Mouse (Mus musculus): Measurements from ENCODE around the gene Tnrc6a. TPM values are rescaled to one million over a fixed set of nuclear protein-coding genes. Genes with fewer than 3 reads are reported as not detected.

Gene Tnrc6a
- total RNA-seq, 1 experiment = 46.6 TPM

DNA sequence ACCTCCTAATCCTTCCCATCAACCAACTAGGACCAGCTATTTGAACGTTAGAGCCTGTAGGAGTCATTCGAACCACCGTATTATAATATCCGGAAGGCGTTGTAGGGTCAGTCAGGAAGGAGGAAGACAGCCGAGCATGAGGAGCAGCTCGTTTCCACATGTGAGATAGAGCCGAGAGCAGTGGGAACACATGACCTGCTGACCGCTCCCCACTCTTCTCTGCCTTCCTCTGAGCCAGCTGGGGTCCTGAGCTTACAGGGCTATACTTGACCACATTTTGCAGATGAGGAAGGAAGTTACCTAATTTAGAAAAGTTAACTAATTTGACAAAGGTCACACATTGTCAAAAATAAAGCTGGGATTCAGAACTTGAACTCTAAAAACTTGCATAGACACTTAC lies 25.2 kb downstream of the Tnrc6a start:
- H3K27ac ChIP-seq (ENCODE audit: insufficient read depth, low read depth, low read length, poor library complexity, severe bottlenecking) = no peak overlapping the region
- no peaks in the 10 kb centered on the region for H3K9me3 ChIP-seq (ENCODE audit: control insufficient read depth, insufficient read depth, low read depth, low read length)
- no peaks in the 10 kb centered on the region for H3K4me1 ChIP-seq (ENCODE audit: control insufficient read depth in 2 of 2, insufficient read depth in 2 of 2, low read length in 2 of 2, poor library complexity in 1 of 2)
- TF ChIP-seq CHD2 (IDR thresholded peaks at IDR 0.05; ENCODE audit: low read depth, low read length) (no peak), ZNF384 (IDR thresholded peaks at IDR 0.05; ENCODE audit: low read depth, low read length) (no peak), ZC3H11A (IDR thresholded peaks at IDR 0.05; ENCODE audit: borderline replicate concordance, low read depth, low read length) (no peak), MAFK (IDR thresholded peaks at IDR 0.05; ENCODE audit: insufficient read depth, low read depth, low read length) (no peak), HCFC1 (IDR thresholded peaks at IDR 0.05; ENCODE audit: borderline replicate concordance, insufficient read depth, low read length) (no peak)
- DNase-seq (ENCODE audit: low read depth, low spot score) = no peak
- in situ Hi-C loops (cut with MboI; ENCODE audit: low sequenced_read_pairs in 2 of 2, unreplicated experiment in 2 of 2) = no loop called here
- H3K9ac ChIP-seq (ENCODE audit: insufficient read depth, low read depth, low read length, poor library complexity, severe bottlenecking) = no peak overlapping the region
- peaks cover 2% of the 10 kb centered on the region for H3K36me3 ChIP-seq (ENCODE audit: control insufficient read depth, insufficient read depth, low read length, poor library complexity, severe bottlenecking)
- H3K4me3 ChIP-seq (ENCODE audit: insufficient read depth in 1 of 2, low read depth in 1 of 2, low read length in 2 of 2, poor library complexity in 1 of 2, severe bottlenecking in 1 of 2) = no peak overlapping the region

DNA sequence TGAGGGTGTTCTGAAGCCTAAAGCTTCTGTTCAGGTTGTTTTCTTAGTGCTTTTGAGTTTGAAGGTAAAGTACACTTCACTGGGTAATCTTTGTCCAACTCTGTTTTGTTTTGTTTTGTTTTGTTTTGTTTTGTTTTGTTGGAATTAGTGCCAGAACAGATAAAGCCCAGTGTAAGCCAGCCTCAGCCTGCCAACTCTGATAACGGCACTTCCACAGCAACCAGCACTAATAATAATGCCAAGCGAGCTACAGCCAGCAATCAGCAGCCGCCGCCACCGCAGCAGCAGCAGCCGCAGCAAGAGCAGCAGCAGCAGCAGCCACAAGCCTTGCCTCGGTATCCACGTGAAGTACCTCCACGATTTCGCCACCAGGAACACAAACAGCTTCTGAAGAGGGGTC lies 38.7 kb downstream of the Tnrc6a start:
- no peak overlapping the region for H3K27ac ChIP-seq (ENCODE audit: insufficient read depth, low read depth, low read length, poor library complexity, severe bottlenecking)
- in situ Hi-C loops (cut with MboI; ENCODE audit: low sequenced_read_pairs in 2 of 2, unreplicated experiment in 2 of 2) = no loop called here
- H3K9me3 ChIP-seq (ENCODE audit: control insufficient read depth, insufficient read depth, low read depth, low read length) = no peaks in the 10 kb centered on the region
- no peak overlapping the region for H3K4me3 ChIP-seq (ENCODE audit: insufficient read depth in 1 of 2, low read depth in 1 of 2, low read length in 2 of 2, poor library complexity in 1 of 2, severe bottlenecking in 1 of 2)
- no peak for TF ChIP-seq CHD2 (IDR thresholded peaks at IDR 0.05; ENCODE audit: low read depth, low read length)
- TF ChIP-seq HCFC1 (IDR thresholded peaks at IDR 0.05; ENCODE audit: borderline replicate concordance, insufficient read depth, low read length) = no peak
- TF ChIP-seq ZNF384 (IDR thresholded peaks at IDR 0.05; ENCODE audit: low read depth, low read length) = no peak
- TF ChIP-seq MAFK (IDR thresholded peaks at IDR 0.05; ENCODE audit: insufficient read depth, low read depth, low read length) = no peak
- no peak for TF ChIP-seq ZC3H11A (IDR thresholded peaks at IDR 0.05; ENCODE audit: borderline replicate concordance, low read depth, low read length)
- no peak for DNase-seq (ENCODE audit: low read depth, low spot score)
- H3K4me1 ChIP-seq (ENCODE audit: control insufficient read depth in 2 of 2, insufficient read depth in 2 of 2, low read length in 2 of 2, poor library complexity in 1 of 2) = no peaks in the 10 kb centered on the region
- peaks cover 8% of the 10 kb centered on the region for H3K36me3 ChIP-seq (ENCODE audit: control insufficient read depth, insufficient read depth, low read length, poor library complexity, severe bottlenecking)
- no peak overlapping the region for H3K9ac ChIP-seq (ENCODE audit: insufficient read depth, low read depth, low read length, poor library complexity, severe bottlenecking)

GRCm38 (mm10) chr7:123167436-123167835 lies 43.8 kb downstream of the Tnrc6a start:
- TF ChIP-seq ZC3H11A (IDR thresholded peaks at IDR 0.05; ENCODE audit: borderline replicate concordance, low read depth, low read length) (no peak), MAFK (IDR thresholded peaks at IDR 0.05; ENCODE audit: insufficient read depth, low read depth, low read length) (no peak), HCFC1 (IDR thresholded peaks at IDR 0.05; ENCODE audit: borderline replicate concordance, insufficient read depth, low read length) (no peak), CHD2 (IDR thresholded peaks at IDR 0.05; ENCODE audit: low read depth, low read length) (no peak), ZNF384 (IDR thresholded peaks at IDR 0.05; ENCODE audit: low read depth, low read length) (no peak)
- Histone ChIP-seq H3K4me3 (ENCODE audit: insufficient read depth in 1 of 2, low read depth in 1 of 2, low read length in 2 of 2, poor library complexity in 1 of 2, severe bottlenecking in 1 of 2) (no peak overlapping the region), H3K9ac (ENCODE audit: insufficient read depth, low read depth, low read length, poor library complexity, severe bottlenecking) (no peak overlapping the region), H3K27ac (ENCODE audit: insufficient read depth, low read depth, low read length, poor library complexity, severe bottlenecking) (no peak overlapping the region), H3K9me3 (ENCODE audit: control insufficient read depth, insufficient read depth, low read depth, low read length) (no peaks in the 10 kb centered on the region), H3K4me1 (ENCODE audit: control insufficient read depth in 2 of 2, insufficient read depth in 2 of 2, low read length in 2 of 2, poor library complexity in 1 of 2) (no peaks in the 10 kb centered on the region), H3K36me3 (ENCODE audit: control insufficient read depth, insufficient read depth, low read length, poor library complexity, severe bottlenecking) (peaks cover 33% of the 10 kb centered on the region)
- in situ Hi-C loops (cut with MboI; ENCODE audit: low sequenced_read_pairs in 2 of 2, unreplicated experiment in 2 of 2) = no loop called here
- no peak for DNase-seq (ENCODE audit: low read depth, low spot score)

DNA sequence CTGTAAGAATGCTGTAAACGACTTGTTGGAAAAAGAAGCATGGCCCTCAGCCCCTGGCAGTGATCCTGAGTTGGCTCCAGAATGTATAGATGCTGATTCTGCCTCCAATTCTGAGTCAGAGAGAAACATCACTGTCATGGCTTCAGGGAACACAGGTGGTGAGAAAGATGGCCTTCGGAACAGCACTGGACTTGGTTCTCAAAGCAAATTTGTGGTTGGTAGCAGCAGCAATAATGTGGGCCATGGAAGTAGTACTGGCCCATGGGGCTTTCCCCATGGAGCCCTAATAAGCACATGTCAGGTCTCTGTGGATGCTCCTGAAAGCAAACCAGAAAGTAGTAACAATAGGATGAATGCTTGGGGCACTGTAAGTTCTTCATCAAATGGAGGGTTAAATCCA lies 45.9 kb downstream of the Tnrc6a start:
- H3K4me3 ChIP-seq (ENCODE audit: insufficient read depth in 1 of 2, low read depth in 1 of 2, low read length in 2 of 2, poor library complexity in 1 of 2, severe bottlenecking in 1 of 2) = no peak overlapping the region
- TF ChIP-seq CHD2 (IDR thresholded peaks at IDR 0.05; ENCODE audit: low read depth, low read length) = no peak
- TF ChIP-seq HCFC1 (IDR thresholded peaks at IDR 0.05; ENCODE audit: borderline replicate concordance, insufficient read depth, low read length) = no peak
- no peak for TF ChIP-seq ZNF384 (IDR thresholded peaks at IDR 0.05; ENCODE audit: low read depth, low read length)
- TF ChIP-seq MAFK (IDR thresholded peaks at IDR 0.05; ENCODE audit: insufficient read depth, low read depth, low read length) = no peak
- no peak for TF ChIP-seq ZC3H11A (IDR thresholded peaks at IDR 0.05; ENCODE audit: borderline replicate concordance, low read depth, low read length)
- no peaks in the 10 kb centered on the region for H3K4me1 ChIP-seq (ENCODE audit: control insufficient read depth in 2 of 2, insufficient read depth in 2 of 2, low read length in 2 of 2, poor library complexity in 1 of 2)
- peaks cover 36% of the 10 kb centered on the region for H3K36me3 ChIP-seq (ENCODE audit: control insufficient read depth, insufficient read depth, low read length, poor library complexity, severe bottlenecking)
- no peak overlapping the region for H3K9ac ChIP-seq (ENCODE audit: insufficient read depth, low read depth, low read length, poor library complexity, severe bottlenecking)
- in situ Hi-C loops (cut with MboI; ENCODE audit: low sequenced_read_pairs in 2 of 2, unreplicated experiment in 2 of 2) = no loop called here
- DNase-seq (ENCODE audit: low read depth, low spot score) = no peak
- H3K9me3 ChIP-seq (ENCODE audit: control insufficient read depth, insufficient read depth, low read depth, low read length) = no peaks in the 10 kb centered on the region
- H3K27ac ChIP-seq (ENCODE audit: insufficient read depth, low read depth, low read length, poor library complexity, severe bottlenecking) = no peak overlapping the region

DNA sequence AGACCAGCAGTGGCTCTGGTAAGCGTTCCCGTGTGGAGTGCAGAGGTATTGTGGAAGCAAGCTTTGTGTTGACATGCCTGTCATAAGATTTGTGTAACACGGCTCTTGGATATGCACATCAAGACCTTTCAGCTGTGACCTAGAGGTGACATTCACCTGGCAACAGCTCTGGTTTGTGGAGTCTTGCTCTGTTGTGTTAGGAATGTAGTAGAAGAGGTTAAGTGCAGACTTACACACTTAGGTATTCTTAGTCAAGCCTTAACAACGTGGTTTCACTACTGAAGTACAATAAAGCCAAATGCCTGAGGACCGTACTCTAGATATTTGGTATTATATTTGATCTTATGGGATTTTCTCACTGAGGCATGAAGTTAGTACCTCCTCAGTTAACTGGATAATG lies 48.4 kb downstream of the Tnrc6a start:
- no peak for DNase-seq (ENCODE audit: low read depth, low spot score)
- Histone ChIP-seq H3K4me3 (ENCODE audit: insufficient read depth in 1 of 2, low read depth in 1 of 2, low read length in 2 of 2, poor library complexity in 1 of 2, severe bottlenecking in 1 of 2) (no peak overlapping the region), H3K9me3 (ENCODE audit: control insufficient read depth, insufficient read depth, low read depth, low read length) (no peaks in the 10 kb centered on the region), H3K27ac (ENCODE audit: insufficient read depth, low read depth, low read length, poor library complexity, severe bottlenecking) (no peak overlapping the region), H3K36me3 (ENCODE audit: control insufficient read depth, insufficient read depth, low read length, poor library complexity, severe bottlenecking) (peaks cover 38% of the 10 kb centered on the region), H3K9ac (ENCODE audit: insufficient read depth, low read depth, low read length, poor library complexity, severe bottlenecking) (no peak overlapping the region), H3K4me1 (ENCODE audit: control insufficient read depth in 2 of 2, insufficient read depth in 2 of 2, low read length in 2 of 2, poor library complexity in 1 of 2) (no peaks in the 10 kb centered on the region)
- in situ Hi-C loops (cut with MboI; ENCODE audit: low sequenced_read_pairs in 2 of 2, unreplicated experiment in 2 of 2) = no loop called here
- TF ChIP-seq CHD2 (IDR thresholded peaks at IDR 0.05; ENCODE audit: low read depth, low read length) (no peak), ZNF384 (IDR thresholded peaks at IDR 0.05; ENCODE audit: low read depth, low read length) (no peak), HCFC1 (IDR thresholded peaks at IDR 0.05; ENCODE audit: borderline replicate concordance, insufficient read depth, low read length) (no peak), ZC3H11A (IDR thresholded peaks at IDR 0.05; ENCODE audit: borderline replicate concordance, low read depth, low read length) (no peak), MAFK (IDR thresholded peaks at IDR 0.05; ENCODE audit: insufficient read depth, low read depth, low read length) (no peak)

Data from ES-E14 (cell line).